Mouse (Mus musculus): Measurements from ENCODE around the gene Selenoh. TPM values are rescaled to one million over a fixed set of nuclear protein-coding genes. Genes with fewer than 3 reads are reported as not detected.

The Selenoh gene
- polyA plus RNA-seq, 1 experiment from 2014 or later: 227 TPM

- no peak for ATAC-seq (ENCODE audit: insufficient number of reproducible peaks, low FRiP score, low TSS enrichment, low read depth)
- Histone ChIP-seq H3K4me2 (no peak overlapping the region), H3K27ac (no peak overlapping the region), H3K9me3 (no peaks in the 10 kb centered on the region), H3K4me1 (0 out of 2 replicates have a peak, but pooled peaks cover 5% of the 10 kb centered on the region), H3K9ac (no peak overlapping the region), H3K27me3 (no peaks in the 10 kb centered on the region), H3K36me3 (peaks cover 36% of the 10 kb centered on the region), H3K4me3 (no peak overlapping the region)
- WGBS: 91% methylated on average over 3 of the region's 3 CpGs
Measured at GRCm38 (mm10) chr2:84623428-84624119, 47.0 kb downstream of the Selenoh start.

- Histone ChIP-seq H3K4me2 (no peak overlapping the region), H3K9ac (no peak overlapping the region), H3K27ac (no peak overlapping the region), H3K4me3 (no peak overlapping the region), H3K9me3 (no peaks in the 10 kb centered on the region), H3K4me1 (0 out of 2 replicates have a peak, but pooled peaks cover 5% of the 10 kb centered on the region), H3K36me3 (peaks cover 37% of the 10 kb centered on the region), H3K27me3 (no peaks in the 10 kb centered on the region)
- no peak for ATAC-seq (ENCODE audit: insufficient number of reproducible peaks, low FRiP score, low TSS enrichment, low read depth)
- 72% methylated on average over 2 of the region's 2 CpGs for WGBS
Measured at GRCm38 (mm10) chr2:84622668-84623067, 47.9 kb downstream of the Selenoh start.

- Histone ChIP-seq H3K27ac (no peak overlapping the region), H3K4me3 (no peak overlapping the region), H3K9ac (no peak overlapping the region), H3K36me3 (peaks cover 63% of the 10 kb centered on the region), H3K4me2 (no peak overlapping the region), H3K4me1 (0 out of 2 replicates have a peak, but pooled peaks cover 3% of the 10 kb centered on the region), H3K9me3 (no peaks in the 10 kb centered on the region), H3K27me3 (no peaks in the 10 kb centered on the region)
- no peak for ATAC-seq (ENCODE audit: insufficient number of reproducible peaks, low FRiP score, low TSS enrichment, low read depth)
- WGBS: 93% methylated on average over 21 of the region's 21 CpGs
Measured at GRCm38 (mm10) chr2:84619646-84620340, 50.8 kb downstream of the Selenoh start.

Other genes with a start within 250 kb of the Selenoh start
- 22.7 and 24.4 TPM in 2 replicates for gene Calcrl, start 245.4 kb downstream of the Selenoh start, polyA plus RNA-seq (2015; fragmentation: Nextera tagmentation; extraction: Ambion mirVana)
- 28.6 and 29.9 TPM in 2 replicates for gene Tfpi, start 194.0 kb downstream of the Selenoh start, polyA plus RNA-seq (2015; fragmentation: Nextera tagmentation; extraction: Ambion mirVana)
- 51.3 and 52.7 TPM in 2 replicates for gene Ctnnd1, start 20.0 kb downstream of the Selenoh start, polyA plus RNA-seq (2015; fragmentation: Nextera tagmentation; extraction: Ambion mirVana)
- 0.08 and 0.11 TPM in 2 replicates for gene Btbd18, start 11.7 kb downstream of the Selenoh start, polyA plus RNA-seq (2015; fragmentation: Nextera tagmentation; extraction: Ambion mirVana)
- gene Gm28635, start 7.3 kb upstream of the Selenoh start, polyA plus RNA-seq (2015; fragmentation: Nextera tagmentation; extraction: Ambion mirVana): not detected in 2 replicates
- 27.6 and 30.3 TPM in 2 replicates for gene Med19, start 7.6 kb upstream of the Selenoh start, polyA plus RNA-seq (2015; fragmentation: Nextera tagmentation; extraction: Ambion mirVana)
- gene Tmx2, start 8.4 kb upstream of the Selenoh start, polyA plus RNA-seq (2015; fragmentation: Nextera tagmentation; extraction: Ambion mirVana): 95.2 and 98.7 TPM in 2 replicates
- gene Zdhhc5, start 44.4 kb upstream of the Selenoh start, polyA plus RNA-seq (2015; fragmentation: Nextera tagmentation; extraction: Ambion mirVana): 32.1 and 32.5 TPM in 2 replicates
- 26.8 and 28.7 TPM in 2 replicates for gene Clp1, start 56.6 kb upstream of the Selenoh start, polyA plus RNA-seq (2015; fragmentation: Nextera tagmentation; extraction: Ambion mirVana)
- gene Ypel4, start 63.3 kb upstream of the Selenoh start, polyA plus RNA-seq (2015; fragmentation: Nextera tagmentation; extraction: Ambion mirVana): 5.7 and 7.1 TPM in 2 replicates
- 6.5 and 7.0 TPM in 2 replicates for gene Gm19426, start 72.9 kb upstream of the Selenoh start, polyA plus RNA-seq (2015; fragmentation: Nextera tagmentation; extraction: Ambion mirVana)
- 47.0 and 55.8 TPM in 2 replicates for gene Serping1, start 104.7 kb upstream of the Selenoh start, polyA plus RNA-seq (2015; fragmentation: Nextera tagmentation; extraction: Ambion mirVana)
- 45.5 and 49.2 TPM in 2 replicates for gene Ube2l6, start 128.1 kb upstream of the Selenoh start, polyA plus RNA-seq (2015; fragmentation: Nextera tagmentation; extraction: Ambion mirVana)
- gene Smtnl1, start 151.9 kb upstream of the Selenoh start, polyA plus RNA-seq (2015; fragmentation: Nextera tagmentation; extraction: Ambion mirVana): 0.76 and 3.4 TPM in 2 replicates
- 45.0 and 49.8 TPM in 2 replicates for gene Timm10, start 156.2 kb upstream of the Selenoh start, polyA plus RNA-seq (2015; fragmentation: Nextera tagmentation; extraction: Ambion mirVana)
- 14.5 and 16.5 TPM in 2 replicates for gene Slc43a1, start 168.1 kb upstream of the Selenoh start, polyA plus RNA-seq (2015; fragmentation: Nextera tagmentation; extraction: Ambion mirVana)
- 0.96 TPM in 2 replicates for gene Rtn4rl2, start 215.9 kb upstream of the Selenoh start, polyA plus RNA-seq (2015; fragmentation: Nextera tagmentation; extraction: Ambion mirVana)